Mouse (Mus musculus) inflammation-experienced regulatory T-cells, adult 6 months (primary cell): ENCODE data around the gene Fbxo31. TPM values are rescaled to one million over a fixed set of nuclear protein-coding genes. Genes with fewer than 3 reads are reported as not detected.

Source experiments
- ATAC-seq: one replicate; pipeline ENCODE4 v1.8.0; 2017
- polyA plus RNA-seq, 3 experiments: library from polyadenylated mRNA; unstranded; fragments of 100-300 nt; shearing (Covaris generic); gene quantifications; one replicate each; pipeline ENCODE4 v1.2.1; 2017

Fbxo31 gene
- polyA plus RNA-seq, 3 experiments from 2014 or later: 2.1 to 2.2 (median 2.2) TPM

- ATAC-seq: no peak
These were observed 10.1 kb upstream of the Fbxo31 start for GRCm38 (mm10) chr8:121588750-121589149.

GRCm38 (mm10) chr8:121585159-121585825, 6.7 kb upstream of the Fbxo31 start:
- peak; percentile 92 for ATAC-seq

DNA sequence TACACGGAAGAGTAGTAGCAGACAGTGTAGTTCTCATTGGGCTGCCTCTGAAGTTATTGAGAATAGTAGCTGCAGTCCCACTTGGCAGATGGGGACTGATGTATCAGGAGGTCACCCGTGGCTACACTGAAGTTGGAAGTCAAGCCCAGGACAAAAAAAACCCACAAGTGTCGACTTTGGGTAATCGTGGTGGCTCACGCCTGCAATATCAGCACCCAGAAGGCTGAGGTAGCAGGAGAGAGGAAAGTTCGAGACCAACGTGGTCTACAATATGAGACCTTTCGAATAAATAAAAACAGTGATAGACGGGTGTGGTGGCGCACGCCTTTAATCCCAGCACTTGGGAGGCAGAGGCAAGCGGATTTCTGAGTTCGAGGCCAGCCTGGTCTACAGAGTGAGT, 6.1 kb upstream of the Fbxo31 start:
- ATAC-seq: no peak

- ATAC-seq: no peak
These were observed 5.0 kb upstream of the Fbxo31 start for GRCm38 (mm10) chr8:121583653-121584052.

- ATAC-seq: no peak
These were observed 1.9 kb upstream of the Fbxo31 start for GRCm38 (mm10) chr8:121580465-121580864.

DNA sequence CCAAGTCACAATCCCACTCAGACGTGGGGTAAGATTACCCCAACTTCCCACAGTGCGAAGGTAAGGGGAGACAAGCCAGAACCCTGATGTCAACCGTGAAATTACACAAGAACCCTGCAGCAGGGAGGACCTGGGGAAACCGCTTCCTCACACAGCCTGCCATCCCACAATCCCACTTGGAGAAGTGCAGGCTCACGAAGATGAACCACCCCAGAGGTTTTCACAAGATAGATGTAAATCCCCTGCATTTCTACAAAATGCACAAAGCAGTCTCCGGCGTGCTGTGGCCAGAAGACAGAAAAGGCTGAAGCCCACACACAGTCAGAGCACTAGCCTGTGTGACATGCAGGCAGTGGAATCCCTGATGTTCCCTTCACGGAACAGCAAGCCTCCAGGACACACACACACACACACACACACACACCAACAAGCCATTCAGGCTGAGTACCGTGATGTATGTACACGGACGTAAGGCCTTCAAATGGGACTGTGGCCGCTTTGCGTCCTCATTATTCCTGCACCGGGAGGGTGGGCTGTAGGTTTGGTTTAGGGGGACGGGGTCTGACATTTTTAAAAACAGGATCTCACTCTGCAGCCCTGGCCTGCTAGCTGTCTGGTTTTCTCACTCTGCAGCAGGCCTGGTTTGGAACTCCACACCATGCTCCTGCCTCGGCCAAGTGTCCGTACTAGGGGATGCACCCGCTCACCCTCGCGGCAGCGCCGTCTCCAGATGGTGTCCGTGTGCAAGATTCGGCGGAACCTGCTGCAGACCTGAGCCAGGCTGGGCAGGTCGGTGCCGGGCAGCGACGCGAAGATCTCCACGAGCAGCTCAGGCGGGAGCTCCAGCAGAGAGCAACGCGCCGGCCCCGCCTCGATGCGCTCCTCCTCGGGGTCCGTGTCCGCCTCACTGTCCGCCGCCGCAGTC, 593 bp downstream of the Fbxo31 start:
- ATAC-seq: peak; percentile 5

DNA sequence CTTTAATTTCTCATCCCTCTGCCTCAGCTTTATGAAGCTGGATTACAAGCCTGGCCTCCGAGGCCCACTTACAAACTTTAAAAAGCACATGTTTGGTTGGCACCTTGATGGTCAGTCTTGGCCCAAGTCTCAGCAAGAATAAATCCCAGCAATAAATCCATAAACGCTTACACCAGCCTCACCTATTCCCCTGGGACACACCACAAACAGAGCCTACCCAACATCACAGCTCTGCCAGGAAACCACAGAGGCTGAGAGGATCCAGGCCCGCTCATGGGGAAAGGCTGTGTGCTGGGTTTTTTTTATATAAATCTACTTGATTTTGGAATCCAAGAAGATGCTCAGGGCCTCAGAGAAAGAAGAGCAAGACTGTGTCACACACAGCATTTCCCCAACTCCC, 2.9 kb downstream of the Fbxo31 start:
- no peak for ATAC-seq

DNA sequence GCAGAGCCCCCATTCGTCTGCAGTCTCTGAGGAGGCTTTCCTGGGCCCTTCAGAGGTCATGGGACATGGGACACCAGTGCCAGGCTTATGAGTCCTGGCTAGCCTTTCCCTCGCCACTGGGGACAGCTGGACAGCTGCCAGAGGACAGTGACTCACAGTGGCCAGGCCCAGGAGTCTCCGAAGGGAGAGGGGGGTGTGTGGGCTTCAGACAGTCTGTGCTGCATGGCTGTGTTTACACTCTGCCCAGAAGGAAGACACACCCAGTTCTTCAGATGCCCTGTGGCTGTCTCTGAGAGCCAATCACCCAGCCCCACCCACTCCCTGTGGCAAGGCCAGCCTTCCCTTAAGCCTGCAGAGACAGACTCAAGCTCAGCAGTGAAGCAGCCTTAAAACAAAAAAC, 5.3 kb downstream of the Fbxo31 start:
- no peak for ATAC-seq

- ATAC-seq: no peak
These were observed 6.5 kb downstream of the Fbxo31 start for GRCm38 (mm10) chr8:121572121-121572520.

DNA sequence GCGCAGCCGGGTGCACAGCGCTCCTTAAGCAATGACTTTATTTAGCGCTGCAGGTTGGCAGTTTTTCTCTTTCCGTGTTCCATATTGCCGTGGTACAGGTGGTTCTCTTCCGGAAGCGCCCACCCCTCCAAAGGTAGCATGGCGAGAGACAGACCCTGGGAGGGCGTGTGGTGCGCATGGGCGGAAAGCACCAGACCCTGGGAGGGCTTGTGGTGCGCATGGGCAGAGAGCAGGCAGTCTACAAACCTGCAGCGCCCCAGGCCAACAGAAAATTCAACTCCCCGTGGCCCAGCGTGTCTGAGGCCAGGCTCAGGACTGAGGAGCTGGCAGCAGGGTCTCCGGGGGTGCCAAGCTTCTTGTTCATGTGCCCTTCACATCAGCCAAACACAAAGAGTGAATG, 7.8 kb downstream of the Fbxo31 start:
- peak; percentile 18 for ATAC-seq

- peak; percentile 67 for ATAC-seq
These were observed 8.3 kb downstream of the Fbxo31 start for GRCm38 (mm10) chr8:121570335-121570734.

DNA sequence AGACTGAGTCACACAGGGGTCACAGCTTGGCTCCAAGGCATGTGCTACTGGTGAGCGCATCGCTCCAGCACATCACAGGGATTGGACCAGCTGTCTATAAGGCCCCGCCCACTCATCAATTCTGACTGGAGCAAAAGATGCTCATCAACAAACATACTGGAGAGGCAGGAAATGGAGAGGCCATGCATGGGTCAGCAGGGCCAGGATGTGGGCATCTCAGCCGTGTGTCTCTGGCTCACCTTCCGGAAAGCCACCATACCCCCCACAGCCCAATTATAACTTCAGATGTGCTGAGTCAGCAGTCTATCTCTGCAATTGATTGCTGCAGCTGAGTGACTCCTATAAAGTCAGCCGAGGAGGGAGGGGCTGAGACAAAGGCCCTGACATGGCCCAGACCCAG, 10.3 kb downstream of the Fbxo31 start:
- peak; percentile 46 for ATAC-seq

DNA sequence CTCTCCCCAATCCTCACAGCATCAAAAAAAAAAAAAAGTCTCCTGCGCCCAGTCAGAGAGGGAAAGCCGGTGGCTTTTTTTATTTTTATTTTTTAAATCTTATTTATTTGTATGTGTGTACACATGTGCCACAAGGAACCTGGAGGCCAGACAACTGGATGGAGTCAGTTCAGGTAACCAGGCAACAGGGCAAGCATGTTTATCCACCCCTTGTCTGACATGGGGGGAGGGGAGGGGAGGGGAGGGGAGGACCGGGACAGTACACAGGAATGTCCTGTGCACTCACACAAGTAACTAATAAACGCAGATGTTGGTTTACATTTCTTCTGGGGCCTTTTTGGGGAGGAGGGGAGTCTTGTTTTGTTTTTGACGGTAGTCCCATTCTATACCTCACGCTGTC, 14.9 kb downstream of the Fbxo31 start:
- ATAC-seq: no peak

- no peak for ATAC-seq
These were observed 15.7 kb downstream of the Fbxo31 start for GRCm38 (mm10) chr8:121562941-121563351.

DNA sequence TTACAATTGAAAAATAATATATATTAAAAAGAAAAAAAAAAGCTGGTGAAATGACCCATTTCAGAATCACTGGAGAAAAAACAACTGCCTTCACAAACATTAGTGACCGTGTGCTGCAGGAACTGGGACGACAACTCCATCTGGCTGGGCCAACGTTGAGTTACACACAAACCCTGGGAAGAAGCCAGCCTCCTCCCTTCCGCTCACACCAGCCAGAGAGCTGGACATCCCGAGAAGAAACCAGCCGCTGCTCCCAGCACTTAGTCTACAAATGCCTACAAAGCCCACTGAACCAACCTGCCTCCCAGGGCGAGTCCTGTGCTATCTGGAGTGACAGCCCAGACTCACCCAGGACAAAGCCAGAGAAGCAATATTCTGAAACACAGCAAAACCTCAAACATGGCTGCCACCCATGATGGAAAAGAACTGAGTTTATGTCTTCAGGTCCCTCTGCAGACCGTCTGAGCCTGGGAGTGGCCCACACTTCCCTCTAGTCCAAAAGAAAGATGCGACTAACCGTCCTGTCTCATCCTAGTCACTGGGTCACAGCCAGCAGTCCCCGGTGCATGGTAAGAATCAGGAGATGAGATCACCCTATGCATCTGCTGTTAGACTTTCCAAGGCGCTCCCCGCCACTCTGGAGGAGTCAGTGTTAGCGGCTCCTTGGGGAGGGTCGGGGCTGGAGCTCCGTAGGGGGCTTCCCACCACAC, 16.8 kb downstream of the Fbxo31 start:
- ATAC-seq: no peak

DNA sequence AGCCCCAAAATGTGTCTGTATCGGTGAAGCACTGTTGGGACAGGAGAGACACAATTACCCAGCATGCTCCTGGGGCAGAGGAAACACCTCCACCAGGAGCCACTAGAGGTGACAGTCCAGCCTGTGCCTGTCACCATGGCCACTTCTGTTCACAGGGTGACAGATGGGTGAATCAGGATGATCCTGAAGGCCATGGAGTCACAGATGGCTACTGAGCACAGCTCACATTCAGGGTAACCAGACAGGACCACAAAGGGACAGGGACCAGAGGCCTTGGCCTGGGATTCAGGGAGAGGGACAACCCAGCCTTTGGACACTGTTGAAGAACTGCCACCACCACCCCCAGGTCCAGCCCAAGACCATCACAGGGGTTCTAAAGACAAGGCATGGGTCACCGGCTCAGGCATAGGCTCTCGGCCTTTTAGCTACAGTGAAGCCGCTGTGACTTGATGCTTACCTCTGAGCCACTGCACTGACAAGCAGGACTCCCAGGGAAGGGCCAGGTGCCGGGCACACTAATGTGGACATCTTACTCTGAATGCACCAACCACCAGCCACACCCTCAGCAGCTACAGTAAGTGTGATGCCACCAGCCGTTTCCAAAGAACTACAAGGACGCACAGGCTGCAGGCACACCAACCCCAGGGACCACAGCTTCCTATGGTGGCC, 18.0 kb downstream of the Fbxo31 start:
- ATAC-seq: no peak

GRCm38 (mm10) chr8:121559801-121560200, 18.8 kb downstream of the Fbxo31 start:
- no peak for ATAC-seq

DNA sequence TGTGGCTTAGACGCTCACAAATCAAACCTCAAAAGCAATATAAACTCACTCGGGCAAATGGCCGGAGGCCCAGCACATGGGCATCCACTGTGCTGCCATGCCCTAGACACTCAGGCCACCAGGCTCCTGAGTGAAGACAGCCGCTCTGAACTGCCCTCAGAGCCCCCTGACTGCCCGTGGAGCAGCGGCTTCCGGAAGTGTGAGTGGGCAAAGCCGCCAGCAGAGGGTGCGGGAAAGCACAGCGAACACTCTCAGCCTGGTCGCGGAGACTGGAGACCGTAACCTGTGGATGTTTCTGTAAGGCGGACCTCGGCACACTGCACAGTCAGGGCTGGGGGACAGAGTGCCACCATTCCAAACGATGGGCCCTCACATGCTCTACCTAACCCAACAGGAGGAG, 20.1 kb downstream of the Fbxo31 start:
- no peak for ATAC-seq

GRCm38 (mm10) chr8:121557746-121558145, 20.9 kb downstream of the Fbxo31 start:
- ATAC-seq: no peak

- ATAC-seq: no peak
These were observed 24.7 kb downstream of the Fbxo31 start for GRCm38 (mm10) chr8:121553831-121554475.

- no peak for ATAC-seq
These were observed 26.1 kb downstream of the Fbxo31 start for GRCm38 (mm10) chr8:121552506-121552905.
